Mouse (Mus musculus): Measurements from ENCODE around the gene BC049352.

DNA sequence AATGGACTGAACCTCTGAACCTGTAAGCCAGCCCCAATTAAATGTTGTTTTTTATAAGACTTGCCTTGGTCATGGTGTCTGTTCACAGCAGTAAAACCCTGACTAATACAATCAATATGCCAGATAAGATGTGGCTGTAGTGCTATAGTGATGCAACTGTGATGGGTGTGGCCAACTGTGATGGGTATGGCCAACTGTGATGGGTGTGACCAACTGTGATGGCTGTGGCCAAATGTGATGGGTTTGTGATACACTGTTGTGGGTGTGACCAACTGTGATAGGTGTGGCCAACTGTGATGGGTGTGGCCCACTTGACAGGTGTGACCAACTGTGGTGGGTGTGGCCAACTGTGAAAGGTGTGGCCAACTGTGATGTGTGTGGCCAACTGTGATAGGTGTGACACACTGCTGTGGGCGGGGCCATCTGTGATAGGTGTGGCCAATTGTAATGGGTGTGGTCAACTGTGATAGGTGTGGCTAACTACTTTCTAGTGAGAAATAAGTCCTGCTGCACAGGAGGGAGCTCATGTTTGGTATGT, 10.7 kb upstream of the BC049352 start:
- TF ChIP-seq ZNF384 (IDR thresholded peaks at IDR 0.05; ENCODE audit: low read depth, low read length) (no peak), CHD2 (IDR thresholded peaks at IDR 0.05; ENCODE audit: low read length) (no peak), CTCF (conservative IDR thresholded peaks at IDR 0.05 in 1 of 2, IDR thresholded peaks at IDR 0.05 in 1 of 2; ENCODE audit: low read depth in 2 of 2, low read length in 2 of 2) (no peak), TBP (conservative IDR thresholded peaks at IDR 0.05; ENCODE audit: low read depth, low read length) (no peak), POLR2A (IDR thresholded peaks at IDR 0.05; ENCODE audit: low read depth, low read length) (no peak)

All from CH12.LX (cell line).